Mouse (Mus musculus) CH12.LX (cell line): ENCODE data around the gene Bfsp1. TPM values are rescaled to one million over a fixed set of nuclear protein-coding genes. Genes with fewer than 3 reads are reported as not detected.

Experiments used
- DNase-seq: peaks from one replicate; pipeline ENCODE4 v3.0.0-alpha.2; 2013; ENCODE audit errors: extremely low read depth
- H3K27ac ChIP-seq: 2 replicates; pipeline ENCODE4 v1.5.1; 2012; ENCODE audit warnings: low read depth, mild to moderate bottlenecking, control low read depth, moderate library complexity; ENCODE audit not compliant: insufficient read depth
- H3K27me3 ChIP-seq: replicated peaks from 2 replicates; pipeline ENCODE3; 2012; ENCODE audit warnings: inconsistent platforms
- H3K36me3 ChIP-seq, 2 experiments: replicated peaks in 1 of 2; 2 replicates each; pipeline versions ENCODE3 to v1.6.1; 2012; ENCODE audit warnings: inconsistent platforms in 1 of 2, low read length in 1 of 2, mild to moderate bottlenecking in 1 of 2, mixed read lengths in 1 of 2, moderate library complexity in 1 of 2; ENCODE audit not compliant: control insufficient read depth in 1 of 2, insufficient read depth in 1 of 2
- H3K4me1 ChIP-seq, 2 experiments: 2 replicates each; pipeline ENCODE4 v1.6.1; 2012; ENCODE audit warnings: inconsistent platforms in 1 of 2, moderate library complexity in 1 of 2; ENCODE audit not compliant: insufficient read depth in 2 of 2, control insufficient read depth in 1 of 2
- H3K4me2 ChIP-seq: 2 replicates; pipeline ENCODE4 v1.6.1; 2012; ENCODE audit warnings: low read depth, mild to moderate bottlenecking, control low read depth; ENCODE audit not compliant: poor library complexity, insufficient read depth, severe bottlenecking
- H3K4me3 ChIP-seq, 3 experiments: fragments of 150-350 bp in 1 of 3; sonication (generic) in 1 of 3; replicated peaks in 1 of 3; 2 replicates each; pipeline versions ENCODE3 to v1.5.1; 2011 to 2012; ENCODE audit warnings: low read depth in 2 of 3, low read length in 2 of 3, mild to moderate bottlenecking in 2 of 3, moderate library complexity in 2 of 3, control low read depth in 1 of 3, improper control_type of control experiment in 1 of 3, inconsistent platforms in 1 of 3, mixed read lengths in 1 of 3; ENCODE audit not compliant: poor library complexity in 1 of 3
- H3K79me2 ChIP-seq: replicated peaks from 2 replicates; pipeline ENCODE4 v1.6.1; 2012; ENCODE audit warnings: mild to moderate bottlenecking, moderate library complexity; ENCODE audit not compliant: control insufficient read depth, poor library complexity, insufficient read depth, severe bottlenecking; ENCODE audit errors: extremely low read depth
- H3K9ac ChIP-seq: 2 replicates; pipeline ENCODE4 v1.6.1; 2012; ENCODE audit warnings: low read depth, mild to moderate bottlenecking, control low read depth, moderate library complexity; ENCODE audit not compliant: insufficient read depth
- H3K9me3 ChIP-seq: replicated peaks from 2 replicates; pipeline ENCODE3; 2012; ENCODE audit warnings: low read length, inconsistent platforms, mixed read lengths
- CHD1 ChIP-seq: IDR thresholded peaks from 2 replicates; pipeline ENCODE4 v1.6.1; 2012; ENCODE audit warnings: low read depth, low read length, improper control_type of control experiment, inconsistent platforms
- CHD2 ChIP-seq: IDR thresholded peaks from 2 replicates; pipeline ENCODE4 v1.6.1; 2011; ENCODE audit warnings: low read length, improper control_type of control experiment
- CTCF ChIP-seq, 2 experiments: IDR thresholded peaks in 1 of 2; conservative IDR thresholded peaks in 1 of 2; 2 replicates each; pipeline ENCODE4 v1.5.1; 2011 to 2012; ENCODE audit warnings: low read depth in 2 of 2, low read length in 2 of 2, improper control_type of control experiment in 1 of 2, inconsistent platforms in 1 of 2, mild to moderate bottlenecking in 1 of 2, moderate library complexity in 1 of 2
- ELF1 ChIP-seq: IDR thresholded peaks from 2 replicates; pipeline ENCODE4 v1.6.1; 2014; ENCODE audit warnings: low read depth, mild to moderate bottlenecking, inconsistent platforms, low read length, improper control_type of control experiment
- EP300 ChIP-seq: IDR thresholded peaks from 2 replicates; pipeline ENCODE4 v1.6.1; 2011; ENCODE audit warnings: low read length, improper control_type of control experiment
- ETS1 ChIP-seq: conservative IDR thresholded peaks from 2 replicates; pipeline ENCODE4 v1.6.1; 2012; ENCODE audit warnings: low read depth, mild to moderate bottlenecking, inconsistent platforms, low read length, improper control_type of control experiment, moderate library complexity
- GABPA ChIP-seq: IDR thresholded peaks from 2 replicates; pipeline ENCODE4 v1.6.1; 2012; ENCODE audit warnings: low read depth, low read length, improper control_type of control experiment, inconsistent platforms; ENCODE audit not compliant: insufficient replicate concordance
- HCFC1 ChIP-seq: IDR thresholded peaks from 2 replicates; pipeline ENCODE4 v1.6.1; 2012; ENCODE audit warnings: low read depth, mild to moderate bottlenecking, inconsistent platforms, low read length, improper control_type of control experiment
- JUN ChIP-seq: IDR thresholded peaks from 2 replicates; pipeline ENCODE4 v1.6.1; 2011; ENCODE audit warnings: low read depth, mild to moderate bottlenecking, low read length, improper control_type of control experiment, moderate library complexity; ENCODE audit not compliant: insufficient read depth
- MAFK ChIP-seq: IDR thresholded peaks from 2 replicates; pipeline ENCODE4 v1.6.1; 2011; ENCODE audit warnings: low read length, improper control_type of control experiment; ENCODE audit not compliant: insufficient replicate concordance
- MEF2A ChIP-seq: IDR thresholded peaks from 2 replicates; pipeline ENCODE4 v1.6.1; 2014; ENCODE audit warnings: low read depth, mild to moderate bottlenecking, inconsistent platforms, low read length, improper control_type of control experiment, borderline replicate concordance
- MXI1 ChIP-seq: IDR thresholded peaks from 2 replicates; pipeline ENCODE4 v1.6.1; 2011; ENCODE audit warnings: mild to moderate bottlenecking, low read depth, low read length, improper control_type of control experiment
- MYC ChIP-seq: IDR thresholded peaks from 2 replicates; pipeline ENCODE4 v1.6.1; 2011; ENCODE audit warnings: low read depth, mild to moderate bottlenecking, improper control_type of control experiment, low read length
- NELFE ChIP-seq: IDR thresholded peaks from 2 replicates; pipeline ENCODE4 v1.6.1; 2011; ENCODE audit warnings: low read depth, low read length, improper control_type of control experiment
- PAX5 ChIP-seq: IDR thresholded peaks from 2 replicates; pipeline ENCODE4 v1.6.1; 2012; ENCODE audit warnings: low read length, inconsistent platforms, mixed read lengths
- POLR2A ChIP-seq: IDR thresholded peaks from 2 replicates; pipeline ENCODE4 v1.6.1; 2011; ENCODE audit warnings: low read depth, mild to moderate bottlenecking, improper control_type of control experiment, low read length
- POLR2AphosphoS2 ChIP-seq: IDR thresholded peaks from 2 replicates; pipeline ENCODE4 v1.6.1; 2011; ENCODE audit warnings: low read depth, low read length, improper control_type of control experiment
- RAD21 ChIP-seq: IDR thresholded peaks from 2 replicates; pipeline ENCODE4 v1.6.1; 2011; ENCODE audit warnings: low read depth, mild to moderate bottlenecking, low read length, improper control_type of control experiment, moderate library complexity
- RCOR1 ChIP-seq: conservative IDR thresholded peaks from 2 replicates; pipeline ENCODE4 v1.6.1; 2012; ENCODE audit warnings: low read depth, mild to moderate bottlenecking, inconsistent platforms, low read length, improper control_type of control experiment
- SIN3A ChIP-seq: IDR thresholded peaks from 2 replicates; pipeline ENCODE4 v1.6.1; 2012; ENCODE audit warnings: low read length, improper control_type of control experiment, inconsistent platforms
- SMC3 ChIP-seq: IDR thresholded peaks from 2 replicates; pipeline ENCODE4 v1.6.1; 2011; ENCODE audit warnings: low read depth, low read length, improper control_type of control experiment
- TBP ChIP-seq: conservative IDR thresholded peaks from 2 replicates; pipeline ENCODE4 v1.6.1; 2011; ENCODE audit warnings: low read depth, low read length, improper control_type of control experiment
- USF1 ChIP-seq: IDR thresholded peaks from 2 replicates; pipeline ENCODE4 v1.6.1; 2014; ENCODE audit warnings: low read depth, mild to moderate bottlenecking, inconsistent platforms, low read length, improper control_type of control experiment
- ZC3H11A ChIP-seq: IDR thresholded peaks from 2 replicates; pipeline ENCODE4 v1.6.1; 2012; ENCODE audit warnings: low read depth, mild to moderate bottlenecking, inconsistent platforms, low read length, improper control_type of control experiment
- ZKSCAN1 ChIP-seq: IDR thresholded peaks from 2 replicates; pipeline ENCODE4 v1.6.1; 2012; ENCODE audit warnings: low read depth, inconsistent platforms, low read length, improper control_type of control experiment, borderline replicate concordance
- ZMIZ1 ChIP-seq: IDR thresholded peaks from 2 replicates; pipeline ENCODE4 v1.6.1; 2012; ENCODE audit warnings: low read depth, mild to moderate bottlenecking, inconsistent platforms, low read length, improper control_type of control experiment
- ZNF384 ChIP-seq: IDR thresholded peaks from 2 replicates; pipeline ENCODE4 v1.6.1; 2012; ENCODE audit warnings: low read depth, low read length, improper control_type of control experiment, inconsistent platforms
- dilution Hi-C: fragments of 300-500 bp; cut with MboI; formaldehyde crosslinking; loops from 2 replicates; pipeline ENCODE4 v1.14.3; 2020; ENCODE audit warnings: low sequenced_read_pairs; ENCODE audit not compliant: extremely low pct_unique_long_range_greater_than_20kb, extremely low pct_ligation_motif_present
- in situ Hi-C: fragments of 300-500 bp; cut with MboI; formaldehyde crosslinking; loops from 3 replicates; pipeline ENCODE4 v1.14.3; 2019; ENCODE audit warnings: low sequenced_read_pairs, low pct_ligation_motif_present, low pct_unique_long_range_greater_than_20kb, mixed read lengths
- polyA plus RNA-seq: library from polyadenylated mRNA; unstranded; fragments of >175 nt; gene quantifications from 2 replicates; pipeline ENCODE4 v1.2.1, GENCODE M21; 2012; ENCODE audit warnings: low read depth; ENCODE audit not compliant: insufficient read length
- total RNA-seq, 2 experiments: library from RNA; depleted of rRNA; stranded (reverse); fragments of 300-350 nt in 1 of 2; fragments of >200 nt in 1 of 2; gene quantifications; 2 replicates each; pipeline ENCODE4 v1.2.3; 2012 to 2014

Bfsp1 gene
- total and polyA plus RNA-seq, 3 experiments: 0.19 to 0.21 TPM; not detected in 1

DNA sequence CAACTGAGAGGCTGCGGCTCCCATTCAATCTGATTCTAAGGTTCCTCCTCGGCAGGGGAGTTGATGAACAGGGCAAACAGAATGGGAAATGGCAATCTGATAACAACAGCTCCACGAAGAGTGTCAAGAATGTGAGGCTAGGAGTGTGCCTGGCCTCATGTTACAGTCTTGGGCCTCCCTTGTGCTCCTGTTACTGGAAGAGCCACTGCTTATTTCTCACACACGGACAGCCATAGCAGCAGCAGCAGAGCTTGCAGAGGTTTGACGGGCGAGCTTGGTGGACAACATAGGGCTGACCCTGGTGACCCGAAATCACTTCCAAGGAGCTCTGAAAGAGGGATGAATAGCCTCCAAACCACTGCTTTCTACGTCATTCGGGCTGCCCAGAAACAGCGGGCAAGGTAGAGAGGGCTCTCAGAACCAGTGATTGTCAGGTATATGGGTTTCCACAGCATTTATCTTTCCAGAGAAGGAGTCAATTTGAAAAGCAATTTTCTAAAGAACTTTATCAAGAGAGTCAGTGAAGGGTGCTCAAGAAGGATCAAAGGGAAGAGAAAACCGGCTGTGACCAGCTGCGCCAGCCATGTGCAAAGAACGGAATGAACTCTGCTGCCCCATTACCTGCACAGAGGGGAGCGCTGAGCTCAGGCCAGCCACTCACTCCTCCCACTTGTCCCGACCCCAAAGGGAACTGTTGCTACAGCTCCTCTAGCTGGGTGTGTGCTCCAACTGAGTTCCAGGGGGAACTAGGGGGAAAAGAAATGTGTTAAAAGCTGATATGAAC lies 56.6 kb downstream of the Bfsp1 start:
- peaks cover 7% of the 10 kb centered on the region for H3K9me3 ChIP-seq
- in situ Hi-C loops (no loop called here), dilution Hi-C loops (no loop called here)
- H3K4me3 ChIP-seq: no peak overlapping the region
- no peak overlapping the region for H3K9ac ChIP-seq
- no peaks in the 10 kb centered on the region for H3K4me1 ChIP-seq
- no peak for TF ChIP-seq TBP
- no peak overlapping the region for H3K27ac ChIP-seq
- DNase-seq: no peak
- peaks cover 62% of the 10 kb centered on the region for H3K27me3 ChIP-seq
- no peaks in the 10 kb centered on the region for H3K79me2 ChIP-seq
- no peaks in the 10 kb centered on the region for H3K36me3 ChIP-seq
- H3K4me2 ChIP-seq: no peak overlapping the region

DNA sequence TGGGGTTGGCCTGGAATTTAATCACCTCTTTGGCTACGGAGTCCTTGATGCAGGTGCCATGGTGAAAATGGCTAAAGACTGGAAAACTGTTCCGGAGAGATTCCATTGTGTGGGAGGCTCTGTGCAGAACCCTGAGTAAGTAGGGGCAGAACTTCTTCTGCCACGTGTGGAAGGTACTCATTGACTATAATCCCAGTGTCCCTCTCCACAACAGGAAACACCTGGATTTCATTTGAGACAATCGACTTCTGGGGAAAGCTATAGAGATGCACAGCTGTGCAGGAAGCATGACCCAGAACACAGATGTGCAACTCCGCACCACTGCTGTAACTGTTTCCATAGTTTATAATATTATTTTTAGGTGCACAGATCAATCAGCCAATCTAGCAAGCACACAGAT lies 61.9 kb downstream of the Bfsp1 start:
- dilution Hi-C loops: no loop called here

GRCm38 (mm10) chr2:143796335-143797013 lies 66.5 kb downstream of the Bfsp1 start:
- no peaks in the 10 kb centered on the region for H3K9me3 ChIP-seq
- DNase-seq: no peak
- in situ Hi-C loops: loop anchor here (25.0 kb wide), 1 partner anchor 684 kb away; no protein-coding TSS in a partner anchor
- dilution Hi-C loops: no loop called here
- TF ChIP-seq NELFE: no peak
- TF ChIP-seq ZKSCAN1: no peak
- TF ChIP-seq USF1: no peak
- no peak for TF ChIP-seq CHD2
- no peak for TF ChIP-seq MYC
- TF ChIP-seq ETS1: no peak
- no peak for TF ChIP-seq POLR2A
- no peak for TF ChIP-seq SIN3A
- TF ChIP-seq TBP: no peak
- TF ChIP-seq RCOR1: no peak
- no peak for TF ChIP-seq JUN
- no peak for TF ChIP-seq ZC3H11A
- TF ChIP-seq MEF2A: no peak
- TF ChIP-seq GABPA: no peak
- no peak for TF ChIP-seq POLR2AphosphoS2
- TF ChIP-seq RAD21: no peak
- TF ChIP-seq ZNF384: no peak
- no peak for TF ChIP-seq ELF1
- TF ChIP-seq HCFC1: no peak
- peaks cover 86% of the 10 kb centered on the region for H3K27me3 ChIP-seq
- H3K4me2 ChIP-seq: no peak overlapping the region
- no peaks in the 10 kb centered on the region for H3K79me2 ChIP-seq
- no peak overlapping the region for H3K27ac ChIP-seq
- no peak overlapping the region for H3K4me3 ChIP-seq
- no peak overlapping the region for H3K9ac ChIP-seq
- no peaks in the 10 kb centered on the region for H3K4me1 ChIP-seq
- no peaks in the 10 kb centered on the region for H3K36me3 ChIP-seq

More for the DNA sequence above, 61.9 kb downstream of the Bfsp1 start:
- Histone ChIP-seq H3K9me3 (peaks cover 5% of the 10 kb centered on the region), H3K4me2 (no peak overlapping the region), H3K4me1 (no peaks in the 10 kb centered on the region), H3K36me3 (no peaks in the 10 kb centered on the region), H3K27ac (no peak overlapping the region), H3K27me3 (peaks cover 82% of the 10 kb centered on the region), H3K9ac (no peak overlapping the region), H3K79me2 (no peaks in the 10 kb centered on the region), H3K4me3 (no peak overlapping the region)
- no peak for TF ChIP-seq ZC3H11A
- TF ChIP-seq CHD2: no peak
- TF ChIP-seq ZMIZ1: no peak
- TF ChIP-seq ETS1: no peak
- no peak for TF ChIP-seq CHD1
- no peak for TF ChIP-seq MAFK
- TF ChIP-seq USF1: no peak
- no peak for TF ChIP-seq MXI1
- TF ChIP-seq PAX5: no peak
- no peak for TF ChIP-seq EP300
- no peak for TF ChIP-seq RAD21
- TF ChIP-seq CTCF (conservative IDR thresholded peaks at IDR 0.05 in 1 of 2, IDR thresholded peaks at IDR 0.05 in 1 of 2; ENCODE audit: low read depth in 2 of 2, low read length in 2 of 2): no peak
- no peak for TF ChIP-seq SMC3
- no peak for DNase-seq
- in situ Hi-C loops: no loop called here
